Mouse (Mus musculus): Measurements from ENCODE around the gene Inip.
A peak's percentile ranks its signal among the peaks of the same experiment; 100 is the strongest.

The Inip gene

GRCm38 (mm10) chr4:59760636-59761364, 40.6 kb downstream of the Inip start:
- TF ChIP-seq POU5F1 (IDR thresholded peaks at IDR 0.05; ENCODE audit: borderline replicate concordance, low read length) (no peak), CTCF (conservative IDR thresholded peaks at IDR 0.05; ENCODE audit: low read length) (peak; percentile 63), NANOG (IDR thresholded peaks at IDR 0.05; ENCODE audit: borderline replicate concordance, low read length) (no peak)
- Histone ChIP-seq H3K4me3 (replicated peaks; ENCODE audit: low read length) (no peak overlapping the region), H3K27me3 (ENCODE audit: insufficient read depth, low read length) (no peaks in the 10 kb centered on the region), H3K4me1 (replicated peaks; ENCODE audit: low read depth, low read length) (peaks cover 18% of the 10 kb centered on the region), H3K9me3 (ENCODE audit: low read length) (no peaks in the 10 kb centered on the region), H3K36me3 (ENCODE audit: insufficient read depth, low read length) (no peaks in the 10 kb centered on the region)

- Histone ChIP-seq H3K4me3 (replicated peaks; ENCODE audit: low read length) (no peak overlapping the region), H3K9me3 (ENCODE audit: low read length) (no peaks in the 10 kb centered on the region), H3K4me1 (replicated peaks; ENCODE audit: low read depth, low read length) (peaks cover 10% of the 10 kb centered on the region), H3K27me3 (ENCODE audit: insufficient read depth, low read length) (no peaks in the 10 kb centered on the region), H3K36me3 (ENCODE audit: insufficient read depth, low read length) (no peaks in the 10 kb centered on the region)
- TF ChIP-seq CTCF (conservative IDR thresholded peaks at IDR 0.05; ENCODE audit: low read length) (peak; percentile 68), NANOG (IDR thresholded peaks at IDR 0.05; ENCODE audit: borderline replicate concordance, low read length) (no peak), POU5F1 (IDR thresholded peaks at IDR 0.05; ENCODE audit: borderline replicate concordance, low read length) (no peak)
These were observed 41.4 kb downstream of the Inip start for GRCm38 (mm10) chr4:59760016-59760415.

GRCm38 (mm10) chr4:59757452-59758435, 43.6 kb downstream of the Inip start:
- no peaks in the 10 kb centered on the region for H3K27me3 ChIP-seq (ENCODE audit: insufficient read depth, low read length)
- no peak overlapping the region for H3K4me3 ChIP-seq (replicated peaks; ENCODE audit: low read length)
- no peak for TF ChIP-seq POU5F1 (IDR thresholded peaks at IDR 0.05; ENCODE audit: borderline replicate concordance, low read length)
- TF ChIP-seq CTCF (conservative IDR thresholded peaks at IDR 0.05; ENCODE audit: low read length), result no peak
- no peak for TF ChIP-seq NANOG (IDR thresholded peaks at IDR 0.05; ENCODE audit: borderline replicate concordance, low read length)
- no peaks in the 10 kb centered on the region for H3K9me3 ChIP-seq (ENCODE audit: low read length)
- peaks cover 6% of the 10 kb centered on the region; the same call in 1 of the 2 replicates for H3K4me1 ChIP-seq (replicated peaks; ENCODE audit: low read depth, low read length)
- 0 out of 2 replicates have a peak, but pooled peaks cover 2% of the 10 kb centered on the region for H3K36me3 ChIP-seq (ENCODE audit: insufficient read depth, low read length)

GRCm38 (mm10) chr4:59756332-59757082, 44.9 kb downstream of the Inip start:
- TF ChIP-seq CTCF (conservative IDR thresholded peaks at IDR 0.05; ENCODE audit: low read length) (no peak), POU5F1 (IDR thresholded peaks at IDR 0.05; ENCODE audit: borderline replicate concordance, low read length) (no peak), NANOG (IDR thresholded peaks at IDR 0.05; ENCODE audit: borderline replicate concordance, low read length) (no peak)

GRCm38 (mm10) chr4:59753491-59754140, 47.8 kb downstream of the Inip start:
- Histone ChIP-seq H3K4me3 (replicated peaks; ENCODE audit: low read length) (no peak overlapping the region), H3K36me3 (ENCODE audit: insufficient read depth, low read length) (0 out of 2 replicates have a peak, but pooled peaks cover 8% of the 10 kb centered on the region), H3K9me3 (ENCODE audit: low read length) (no peaks in the 10 kb centered on the region), H3K27me3 (ENCODE audit: insufficient read depth, low read length) (no peaks in the 10 kb centered on the region), H3K4me1 (replicated peaks; ENCODE audit: low read depth, low read length) (no peaks in the 10 kb centered on the region)
- no peak for TF ChIP-seq CTCF (conservative IDR thresholded peaks at IDR 0.05; ENCODE audit: low read length)
- no peak for TF ChIP-seq POU5F1 (IDR thresholded peaks at IDR 0.05; ENCODE audit: borderline replicate concordance, low read length)
- no peak for TF ChIP-seq NANOG (IDR thresholded peaks at IDR 0.05; ENCODE audit: borderline replicate concordance, low read length)

More at GRCm38 (mm10) chr4:59756332-59757082, 44.9 kb downstream of the Inip start:
- H3K4me3 ChIP-seq (replicated peaks; ENCODE audit: low read length), result no peak overlapping the region
- H3K36me3 ChIP-seq (ENCODE audit: insufficient read depth, low read length), result 0 out of 2 replicates have a peak, but pooled peaks cover 8% of the 10 kb centered on the region
- H3K4me1 ChIP-seq (replicated peaks; ENCODE audit: low read depth, low read length), result peaks cover 6% of the 10 kb centered on the region; the same call in 1 of the 2 replicates
- H3K9me3 ChIP-seq (ENCODE audit: low read length), result no peaks in the 10 kb centered on the region
- H3K27me3 ChIP-seq (ENCODE audit: insufficient read depth, low read length), result no peaks in the 10 kb centered on the region

GRCm38 (mm10) chr4:59739882-59740281, 61.5 kb downstream of the Inip start:
- Histone ChIP-seq H3K4me1 (replicated peaks; ENCODE audit: low read depth, low read length) (no peaks in the 10 kb centered on the region), H3K36me3 (ENCODE audit: insufficient read depth, low read length) (no peaks in the 10 kb centered on the region), H3K9me3 (ENCODE audit: low read length) (no peaks in the 10 kb centered on the region), H3K4me3 (replicated peaks; ENCODE audit: low read length) (no peak overlapping the region), H3K27me3 (ENCODE audit: insufficient read depth, low read length) (no peaks in the 10 kb centered on the region)
- TF ChIP-seq POU5F1 (IDR thresholded peaks at IDR 0.05; ENCODE audit: borderline replicate concordance, low read length) (no peak), NANOG (IDR thresholded peaks at IDR 0.05; ENCODE audit: borderline replicate concordance, low read length) (no peak), CTCF (conservative IDR thresholded peaks at IDR 0.05; ENCODE audit: low read length) (no peak)

GRCm38 (mm10) chr4:59739321-59739720, 62.1 kb downstream of the Inip start:
- H3K9me3 ChIP-seq (ENCODE audit: low read length), result no peaks in the 10 kb centered on the region
- TF ChIP-seq NANOG (IDR thresholded peaks at IDR 0.05; ENCODE audit: borderline replicate concordance, low read length) (no peak), CTCF (conservative IDR thresholded peaks at IDR 0.05; ENCODE audit: low read length) (peak; percentile 95)
- H3K36me3 ChIP-seq (ENCODE audit: insufficient read depth, low read length), result no peaks in the 10 kb centered on the region
- no peak overlapping the region for H3K4me3 ChIP-seq (replicated peaks; ENCODE audit: low read length)
- no peaks in the 10 kb centered on the region for H3K27me3 ChIP-seq (ENCODE audit: insufficient read depth, low read length)
- no peaks in the 10 kb centered on the region for H3K4me1 ChIP-seq (replicated peaks; ENCODE audit: low read depth, low read length)
